Mouse (Mus musculus): ENCODE measurements around the gene Slc11a1. TPM values are rescaled to one million over a fixed set of nuclear protein-coding genes. Genes with fewer than 3 reads are reported as not detected.

Slc11a1 gene
- total RNA-seq, 2 experiments from 2014 or later: 3.3 to 4.1 TPM

- peak; percentile 44 to 78 for DNase-seq (ENCODE audit: low spot score in 2 of 2)
- intact Hi-C loops (cut with DNase I): loop anchor here (2.0 kb wide), 1 partner anchor 55 kb away; no protein-coding TSS in a partner anchor
These were observed 23.0 kb downstream of the Slc11a1 start for GRCm38 (mm10) chr1:74397919-74398451.

GRCm38 (mm10) chr1:74400531-74400930, 25.5 kb downstream of the Slc11a1 start:
- no peak for DNase-seq (ENCODE audit: low spot score in 2 of 2)
- intact Hi-C loops (cut with DNase I): no loop called here

DNA sequence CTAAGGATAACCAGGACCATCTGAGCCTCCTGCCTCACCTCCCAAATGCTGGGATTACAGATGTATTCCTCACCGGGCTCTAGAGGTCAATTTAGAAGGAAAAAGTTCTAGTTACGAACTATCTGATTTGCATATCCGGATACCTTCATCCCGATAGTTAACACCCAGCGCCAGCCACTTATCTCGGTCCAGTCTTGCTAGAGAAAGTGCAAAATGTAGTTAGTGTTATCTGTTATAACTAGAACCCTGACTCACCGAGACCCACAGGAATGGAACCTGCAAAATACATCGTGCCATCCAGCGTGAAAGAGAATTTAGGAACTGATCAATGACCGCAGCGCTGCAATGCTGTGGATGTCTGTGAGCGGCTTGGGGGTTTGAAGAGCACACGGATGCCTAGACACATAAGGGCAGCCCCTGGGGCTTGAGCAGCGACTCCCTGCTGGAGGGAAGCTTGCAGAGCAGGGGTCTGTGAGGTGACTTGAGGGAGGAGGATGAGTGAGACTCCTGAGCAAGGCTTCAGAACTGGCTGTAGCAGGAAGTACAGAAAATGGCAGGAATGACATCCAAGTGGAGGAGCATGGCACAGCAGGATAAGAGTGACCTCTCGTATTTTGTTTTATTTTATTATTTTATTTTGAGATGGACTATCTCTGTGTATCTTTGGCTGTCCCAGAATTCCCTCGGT, 26.2 kb downstream of the Slc11a1 start:
- intact Hi-C loops (cut with DNase I): no loop called here
- no peak for DNase-seq (ENCODE audit: low spot score in 2 of 2)

- no peak for DNase-seq (ENCODE audit: low spot score in 2 of 2)
- intact Hi-C loops (cut with DNase I): no loop called here
These were observed 29.2 kb downstream of the Slc11a1 start for GRCm38 (mm10) chr1:74404206-74404605.

GRCm38 (mm10) chr1:74408589-74409504, 33.9 kb downstream of the Slc11a1 start, which contains the start of gene Vil1:
TSS of gene Vil1 (plus strand) at chr1:74409376.
- no peak for DNase-seq (ENCODE audit: low spot score in 2 of 2)
- intact Hi-C loops (cut with DNase I): no loop called here

DNA sequence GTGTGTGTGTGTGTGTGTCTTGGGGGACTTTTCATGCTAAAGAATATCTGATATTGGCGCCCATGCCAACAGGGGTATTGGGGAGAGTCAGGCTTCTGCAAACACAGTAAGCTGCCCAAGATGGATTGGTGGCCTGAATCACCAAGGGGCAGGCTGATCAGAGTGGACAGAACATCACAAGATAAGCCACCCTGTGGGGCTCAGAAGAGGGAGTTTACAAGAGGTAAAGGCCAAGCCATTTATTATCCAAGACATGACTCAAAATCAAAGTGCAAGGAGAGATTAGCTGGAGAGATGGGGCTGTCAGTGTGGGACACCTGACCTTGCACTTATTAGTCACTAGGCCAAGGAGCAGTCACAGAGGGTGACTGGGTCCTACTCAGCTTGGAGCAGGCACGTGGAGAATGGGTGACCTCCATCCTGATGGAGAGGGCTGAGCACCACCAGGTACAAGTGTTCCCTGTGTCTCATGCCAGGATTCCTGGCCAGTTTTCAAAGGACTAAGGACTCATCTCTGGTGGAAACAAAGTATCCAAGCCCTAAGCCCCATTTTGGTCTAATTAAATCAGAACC, 36.8 kb downstream of the Slc11a1 start:
- no peak for DNase-seq (ENCODE audit: low spot score in 2 of 2)
- intact Hi-C loops (cut with DNase I): no loop called here

GRCm38 (mm10) chr1:74412711-74413110, 37.7 kb downstream of the Slc11a1 start:
- DNase-seq (ENCODE audit: low spot score in 2 of 2): no peak

GRCm38 (mm10) chr1:74415143-74415542, 40.1 kb downstream of the Slc11a1 start:
- intact Hi-C loops (cut with DNase I): no loop called here
- no peak for DNase-seq (ENCODE audit: low spot score in 2 of 2)

More at GRCm38 (mm10) chr1:74412711-74413110, 37.7 kb downstream of the Slc11a1 start:
- intact Hi-C loops (cut with DNase I): no loop called here

- DNase-seq (ENCODE audit: low spot score in 2 of 2): no peak
- intact Hi-C loops (cut with DNase I): no loop called here
These were observed 43.9 kb downstream of the Slc11a1 start for GRCm38 (mm10) chr1:74418747-74419439.

GRCm38 (mm10) chr1:74419440-74419794, 44.4 kb downstream of the Slc11a1 start:
- DNase-seq (ENCODE audit: low spot score in 2 of 2): no peak
- intact Hi-C loops (cut with DNase I): no loop called here

DNA sequence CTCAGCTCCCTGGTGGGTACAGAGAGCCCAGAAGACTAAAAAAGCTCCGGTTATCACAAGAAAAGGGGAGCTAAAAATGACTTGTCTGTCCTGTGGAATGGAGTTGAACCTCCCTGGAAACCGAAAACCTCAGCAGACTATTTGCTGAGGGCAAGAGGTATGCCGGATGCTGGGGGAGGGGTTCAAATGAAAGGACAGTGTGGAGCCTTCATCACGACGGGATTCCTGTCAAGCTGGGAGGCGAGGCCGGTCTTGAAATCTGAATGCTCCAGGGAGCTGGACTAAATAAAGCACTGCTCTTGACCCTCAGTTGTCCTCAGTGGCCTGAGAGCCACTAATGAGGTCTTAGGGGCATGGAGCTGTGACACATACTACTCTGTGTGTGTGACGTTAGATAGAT, 48.2 kb downstream of the Slc11a1 start:
- intact Hi-C loops (cut with DNase I): no loop called here
- no peak for DNase-seq (ENCODE audit: low spot score in 2 of 2)

DNA sequence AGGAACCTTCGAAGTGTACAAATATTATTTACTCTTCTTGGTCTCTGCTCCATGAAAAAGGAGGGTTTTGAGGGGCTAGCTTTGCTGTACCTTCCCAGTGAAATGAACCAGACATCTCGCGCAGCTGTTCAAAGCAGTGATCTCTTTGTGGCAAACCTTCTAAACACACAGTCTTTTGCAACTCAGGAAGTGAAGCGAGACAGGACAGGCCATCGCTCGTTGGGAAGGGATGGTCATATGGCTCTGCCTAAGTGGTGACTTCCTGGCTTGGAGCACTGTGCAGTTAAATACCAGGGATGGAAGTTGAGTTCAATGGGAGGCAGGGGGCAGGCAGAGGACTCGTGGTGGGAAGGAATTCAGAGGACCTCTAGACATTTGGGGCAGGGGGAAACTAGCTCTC, 50.9 kb downstream of the Slc11a1 start:
- intact Hi-C loops (cut with DNase I): no loop called here
- no peak for DNase-seq (ENCODE audit: low spot score in 2 of 2)

DNA sequence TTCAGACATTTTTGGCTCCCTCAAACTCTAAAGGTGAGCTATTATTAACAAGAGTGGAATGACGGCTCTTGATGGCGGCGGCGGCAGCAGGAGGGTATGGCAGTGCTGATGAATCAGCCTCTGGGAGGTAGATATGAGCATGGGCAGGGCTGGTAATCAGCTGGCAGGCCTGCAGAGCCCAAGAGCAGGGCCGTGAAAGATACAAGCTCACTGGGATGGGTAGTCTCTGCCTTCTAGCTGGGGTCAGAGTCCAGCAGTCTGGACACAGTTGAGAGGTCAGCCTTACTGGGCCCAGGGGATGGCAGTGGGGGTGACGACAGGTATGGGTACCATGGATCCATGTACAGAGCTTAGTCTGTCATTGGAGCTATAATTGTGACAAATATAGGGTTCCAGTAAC, 58.2 kb downstream of the Slc11a1 start:
- intact Hi-C loops (cut with DNase I): no loop called here
- no peak for DNase-seq (ENCODE audit: low spot score in 2 of 2)

GRCm38 (mm10) chr1:74434596-74434995, 59.6 kb downstream of the Slc11a1 start:
- DNase-seq (ENCODE audit: low spot score in 2 of 2): no peak
- intact Hi-C loops (cut with DNase I): no loop called here

DNA sequence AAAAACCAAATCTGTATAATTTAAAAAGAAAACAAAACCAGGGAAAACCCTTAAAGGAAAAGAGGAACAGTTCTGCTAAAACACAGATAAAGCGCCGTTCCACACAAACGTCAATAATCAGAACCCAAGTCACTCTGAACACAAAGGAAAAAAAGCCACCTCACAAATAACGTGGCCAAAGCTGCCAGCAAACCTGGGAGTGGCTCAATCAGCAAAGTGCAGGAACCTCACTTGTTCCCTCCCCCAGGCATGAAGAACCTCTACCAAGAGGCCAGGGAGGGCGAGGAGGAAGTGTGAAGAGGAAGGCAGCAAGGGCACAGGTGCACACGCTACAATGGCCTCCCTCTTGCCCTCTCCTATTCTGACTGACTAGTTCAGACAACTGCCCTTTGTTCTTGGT, 60.6 kb downstream of the Slc11a1 start:
- DNase-seq (ENCODE audit: low spot score in 2 of 2): no peak
- intact Hi-C loops (cut with DNase I): no loop called here

Small RNA genes lying within 50 kb of the gene (microRNA-seq; reads per million reads assigned to microRNA genes)
- gene Mir26b: 4,354 to 6,053 reads per million in 2 experiments

Other genes with a start within 250 kb of the Slc11a1 start
- not detected for gene Rufy4, start 249.7 kb upstream of the Slc11a1 start, total RNA-seq (2021)
- gene Cxcr2, start 221.2 kb upstream of the Slc11a1 start, total RNA-seq (2021): not detected
- not detected for gene Cxcr1, start 180.6 kb upstream of the Slc11a1 start, total RNA-seq (2021)
- 100 to 1,000 TPM; 266 to 287 TPM for gene Arpc2, start 139.1 kb upstream of the Slc11a1 start, total RNA-seq (2021)
- not detected for gene Gpbar1, start 96.6 kb upstream of the Slc11a1 start, total RNA-seq (2021)
- gene Aamp, start 90.5 kb upstream of the Slc11a1 start, total RNA-seq (2021): 100 to 1,000 TPM; 137 to 139 TPM
- gene Pnkd, start 90.3 kb upstream of the Slc11a1 start, total RNA-seq (2021): 100 to 1,000 TPM; 151 to 152 TPM
- 10 to 100 TPM; 21.8 to 22.9 TPM for gene Tmbim1, start 69.6 kb upstream of the Slc11a1 start, total RNA-seq (2021)
- gene Catip, start 13.1 kb upstream of the Slc11a1 start, total RNA-seq (2021): under 1 TPM; 0.55 to 0.80 TPM
- 10 to 100 TPM; 22.5 to 27.1 TPM for gene Ctdsp1, start 16.3 kb downstream of the Slc11a1 start, total RNA-seq (2021)
- under 1 TPM; 0.39 to 0.96 TPM for gene Vil1, start 34.2 kb downstream of the Slc11a1 start, total RNA-seq (2021)
- 10 to 100 TPM; 27.5 to 30.4 TPM for gene Cnot9, start 130.9 kb downstream of the Slc11a1 start, total RNA-seq (2021)
- 10 to 100 TPM; 11.3 to 13.3 TPM for gene Plcd4, start 167.7 kb downstream of the Slc11a1 start, total RNA-seq (2021)
- 10 to 100 TPM; 23.2 to 27.0 TPM for gene Usp37, start 169.1 kb downstream of the Slc11a1 start, total RNA-seq (2021)
- gene Zfp142, start 213.1 kb downstream of the Slc11a1 start, total RNA-seq (2021): 10 to 100 TPM; 27.5 to 29.7 TPM
- 10 to 100 TPM; 24.3 to 26.8 TPM for gene Bcs1l, start 213.1 kb downstream of the Slc11a1 start, total RNA-seq (2021)
- gene Rnf25, start 226.2 kb downstream of the Slc11a1 start, total RNA-seq (2021): 10 to 100 TPM; 54.9 to 65.2 TPM
- 1 to 10 TPM; 3.8 to 4.3 TPM for gene Stk36, start 226.2 kb downstream of the Slc11a1 start, total RNA-seq (2021)